Mouse (Mus musculus): ENCODE measurements around the gene Map3k5. TPM values are rescaled to one million over a fixed set of nuclear protein-coding genes. Genes with fewer than 3 reads are reported as not detected.

The Map3k5 gene
- total and polyA plus RNA-seq, 3 experiments = 0.35 to 0.97 TPM; not detected in 1

- no peak overlapping the region for H3K27ac ChIP-seq (ENCODE audit: control insufficient read depth, low read depth, low read length)
These were observed 6.1 kb upstream of the Map3k5 start for GRCm38 (mm10) chr10:19928205-19928604.

GRCm38 (mm10) chr10:19932986-19933385 is 1.3 kb upstream of the Map3k5 start:
- peak; percentile 25 for DNase-seq (ENCODE audit: low read depth, low spot score)
- Histone ChIP-seq H3K36me3 (ENCODE audit: control insufficient read depth in 1 of 2, insufficient read depth in 2 of 2, low read length in 2 of 2) (no peaks in the 10 kb centered on the region), H3K9ac (ENCODE audit: control insufficient read depth, low read depth, low read length, poor library complexity, severe bottlenecking) (no peak overlapping the region), H3K27ac (ENCODE audit: control insufficient read depth, low read depth, low read length) (no peak overlapping the region), H3K4me3 (ENCODE audit: control insufficient read depth in 1 of 2, insufficient read depth in 1 of 2, low read depth in 2 of 2, low read length in 2 of 2) (no peak overlapping the region), H3K4me1 (ENCODE audit: control insufficient read depth in 1 of 2, insufficient read depth in 2 of 2, low read length in 2 of 2) (no peaks in the 10 kb centered on the region), H3K9me3 (replicated peaks; ENCODE audit: insufficient read depth, low read length) (no peaks in the 10 kb centered on the region), H3K79me2 (ENCODE audit: control insufficient read depth, insufficient read depth, low read length, poor library complexity) (no peaks in the 10 kb centered on the region), H3K27me3 (ENCODE audit: control insufficient read depth in 1 of 2, insufficient read depth in 2 of 2, low read length in 2 of 2) (peaks cover 19 to 24% of the 10 kb centered on the region in 2 experiments)
- TF ChIP-seq CHD2 (IDR thresholded peaks at IDR 0.05; ENCODE audit: low read length) = no peak
- no peak for TF ChIP-seq ZKSCAN1 (IDR thresholded peaks at IDR 0.05; ENCODE audit: low read depth, low read length)
- no peak for TF ChIP-seq RAD21 (IDR thresholded peaks at IDR 0.05; ENCODE audit: low read depth, low read length)
- TF ChIP-seq KAT2A (conservative IDR thresholded peaks at IDR 0.05; ENCODE audit: low read depth, low read length) = no peak
- TF ChIP-seq NELFE (IDR thresholded peaks at IDR 0.05; ENCODE audit: low read depth, low read length) = no peak
- TF ChIP-seq USF2 (IDR thresholded peaks at IDR 0.05; ENCODE audit: borderline replicate concordance in 1 of 2, insufficient read depth in 1 of 2, low read depth in 1 of 2, low read length in 2 of 2) = no peak
- no peak for TF ChIP-seq TCF12 (IDR thresholded peaks at IDR 0.05; ENCODE audit: low read depth, low read length)
- TF ChIP-seq USF1 (IDR thresholded peaks at IDR 0.05; ENCODE audit: low read depth, low read length) = no peak
- TF ChIP-seq HCFC1 (IDR thresholded peaks at IDR 0.05; ENCODE audit: low read depth, low read length) = no peak
- no peak for TF ChIP-seq NRF1 (IDR thresholded peaks at IDR 0.05; ENCODE audit: insufficient read depth, low read depth, low read length, poor library complexity, severe bottlenecking)
- TF ChIP-seq UBTF (IDR thresholded peaks at IDR 0.05; ENCODE audit: borderline replicate concordance, insufficient read depth, low read depth, low read length) = no peak
- TF ChIP-seq CTCF (IDR thresholded peaks at IDR 0.05 in 2 of 3, conservative IDR thresholded peaks at IDR 0.05 in 1 of 3; ENCODE audit: control insufficient read depth in 1 of 3, insufficient read depth in 1 of 3, low read depth in 2 of 3, low read length in 3 of 3, poor library complexity in 1 of 3, severe bottlenecking in 1 of 3) = no peak
- no peak for TF ChIP-seq MAZ (IDR thresholded peaks at IDR 0.05; ENCODE audit: low read depth, low read length)
- TF ChIP-seq RCOR1 (IDR thresholded peaks at IDR 0.05; ENCODE audit: low read depth, low read length) = no peak
- no peak for TF ChIP-seq POLR2A (IDR thresholded peaks at IDR 0.05; ENCODE audit: control insufficient read depth in 1 of 2, insufficient read depth in 1 of 2, low read depth in 1 of 2, low read length in 2 of 2, poor library complexity in 1 of 2)
- no peak for TF ChIP-seq SIN3A (IDR thresholded peaks at IDR 0.05; ENCODE audit: low read length)

More at GRCm38 (mm10) chr10:19928205-19928604, 6.1 kb upstream of the Map3k5 start:
- H3K9me3 ChIP-seq (replicated peaks; ENCODE audit: insufficient read depth, low read length) = no peaks in the 10 kb centered on the region
- H3K27me3 ChIP-seq (ENCODE audit: control insufficient read depth in 1 of 2, insufficient read depth in 2 of 2, low read length in 2 of 2) = peaks cover 4 to 18% of the 10 kb centered on the region in 2 experiments; a peak in 3 of 4 replicates
- no peaks in the 10 kb centered on the region for H3K4me1 ChIP-seq (ENCODE audit: control insufficient read depth in 1 of 2, insufficient read depth in 2 of 2, low read length in 2 of 2)
- DNase-seq (ENCODE audit: low read depth, low spot score) = no peak
- H3K4me3 ChIP-seq (ENCODE audit: control insufficient read depth in 1 of 2, insufficient read depth in 1 of 2, low read depth in 2 of 2, low read length in 2 of 2) = no peak overlapping the region
- TF ChIP-seq ELF1 (IDR thresholded peaks at IDR 0.05; ENCODE audit: low read depth, low read length) (no peak), GABPA (IDR thresholded peaks at IDR 0.05; ENCODE audit: low read depth, low read length) (no peak), TCF12 (IDR thresholded peaks at IDR 0.05; ENCODE audit: low read depth, low read length) (no peak)
- H3K79me2 ChIP-seq (ENCODE audit: control insufficient read depth, insufficient read depth, low read length, poor library complexity) = no peaks in the 10 kb centered on the region
- no peaks in the 10 kb centered on the region for H3K36me3 ChIP-seq (ENCODE audit: control insufficient read depth in 1 of 2, insufficient read depth in 2 of 2, low read length in 2 of 2)
- H3K9ac ChIP-seq (ENCODE audit: control insufficient read depth, low read depth, low read length, poor library complexity, severe bottlenecking) = no peak overlapping the region
